ENCODE assay signal across 8 mouse cellular contexts in the genomic region with DNA sequence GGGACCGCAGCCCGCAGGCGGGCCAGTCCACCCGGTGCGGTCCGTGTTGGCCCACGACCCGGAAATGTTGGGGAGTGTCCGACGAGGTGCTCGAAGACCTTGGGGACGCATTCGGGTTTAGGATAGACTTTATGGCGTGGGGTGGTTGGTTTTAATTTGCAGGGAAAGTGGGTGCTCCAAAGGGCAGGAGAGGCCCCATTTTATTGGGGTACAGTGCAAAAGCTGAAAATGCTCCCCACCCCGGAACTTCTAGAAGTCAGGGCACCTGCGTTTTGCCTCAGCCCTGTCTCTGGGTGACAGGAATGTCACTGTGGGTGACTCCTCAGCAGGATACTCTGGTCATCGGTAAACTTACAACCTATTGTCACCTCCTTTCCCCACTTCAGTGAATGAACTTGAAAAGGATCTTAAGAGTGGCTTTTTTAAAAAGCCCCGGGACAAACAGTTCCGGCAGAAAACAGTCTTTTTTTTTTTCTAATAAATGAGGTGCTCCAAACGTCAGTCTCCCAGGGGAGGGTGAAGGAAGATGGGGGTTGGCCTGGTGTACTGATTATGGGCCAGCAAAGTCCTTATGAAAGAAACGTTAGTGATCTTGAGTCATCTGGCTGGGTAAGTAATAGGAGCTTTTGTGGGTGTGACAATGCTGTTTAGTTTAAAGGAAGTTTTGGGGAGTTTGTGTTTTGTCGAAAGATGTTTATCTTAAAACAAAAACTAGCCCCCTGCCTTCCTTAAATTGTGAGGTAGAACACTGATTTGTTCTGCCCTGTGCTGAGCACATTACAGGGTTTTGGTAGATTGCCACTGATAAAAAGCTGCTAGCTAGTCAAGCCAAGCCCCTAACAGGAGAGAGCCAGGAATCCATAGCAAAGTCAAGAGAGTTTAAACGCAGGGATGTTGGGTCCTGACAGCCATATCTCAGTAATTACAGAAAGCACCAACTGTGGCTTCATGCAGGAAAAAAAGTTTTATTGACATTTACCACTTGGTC. TPM values are rescaled to one million over a fixed set of nuclear protein-coding genes. Genes with fewer than 3 reads are reported as not detected.
A peak's percentile ranks its signal among the peaks of the same experiment; 100 is the strongest.
DNase-seq lines count a peak whose midpoint lies in the region; ATAC-seq and TF ChIP-seq lines count a peak whose summit lies in the region.

No protein-coding gene starts in this region.

- 3% methylated on average over 23 of the region's 23 CpGs for WGBS in embryonic facial prominence, embryonic 11.5 days
- WGBS in heart, embryonic 16.5 days = 3% methylated on average over 23 of the region's 23 CpGs
- WGBS in liver, postnatal 0 days (ENCODE audit: insufficient replicate concordance) = 7% methylated on average over 23 of the region's 23 CpGs

- no peaks in the 10 kb centered on the region for H3K27me3 ChIP-seq in embryonic facial prominence, embryonic 11.5 days (ENCODE audit: control insufficient read depth, insufficient read depth, low read length)
- H3K27me3 ChIP-seq in heart, embryonic 16.5 days (ENCODE audit: control insufficient read depth, insufficient read depth, low read length) = no peaks in the 10 kb centered on the region
- peaks cover 16% of the 10 kb centered on the region for H3K27me3 ChIP-seq in liver, postnatal 0 days (ENCODE audit: insufficient read depth, low read length)

- no peak for TF ChIP-seq EP300 in liver, postnatal 0 days (IDR thresholded peaks at IDR 0.05; ENCODE audit: low read depth)

- no peak for TF ChIP-seq CTCF in liver, postnatal 0 days (IDR thresholded peaks at IDR 0.05; ENCODE audit: low read depth)

- H3K9me3 ChIP-seq in embryonic facial prominence, embryonic 11.5 days (replicated peaks; ENCODE audit: control insufficient read depth, low read length) = no peaks in the 10 kb centered on the region
- no peaks in the 10 kb centered on the region for H3K9me3 ChIP-seq in heart, embryonic 16.5 days (replicated peaks; ENCODE audit: control insufficient read depth, low read length)
- no peaks in the 10 kb centered on the region for H3K9me3 ChIP-seq in liver, postnatal 0 days (ENCODE audit: low read length)

- peak overlapping the region; percentile 92; the same call in 1 of the 2 replicates for H3K27ac ChIP-seq in embryonic facial prominence, embryonic 11.5 days (replicated peaks; ENCODE audit: low read depth, low read length)
- H3K27ac ChIP-seq in heart, embryonic 16.5 days (ENCODE audit: low read length) = peak overlapping the region; percentile 80
- no peak overlapping the region for H3K27ac ChIP-seq in liver, postnatal 0 days (ENCODE audit: low read depth)

- peak overlapping the region; percentile 96 for H3K9ac ChIP-seq in embryonic facial prominence, embryonic 11.5 days (replicated peaks; ENCODE audit: low read length)
- H3K9ac ChIP-seq in heart, embryonic 16.5 days (ENCODE audit: low read length) = peak overlapping the region; percentile 87
- H3K9ac ChIP-seq in liver, postnatal 0 days (replicated peaks) = peak overlapping the region; percentile 55; the same call in 1 of the 2 replicates

- ATAC-seq in embryonic facial prominence, embryonic 11.5 days (replicated peaks; ENCODE audit: insufficient number of reproducible peaks, low FRiP score, low TSS enrichment, low read depth) = peak; percentile 7; the same call in 1 of the 2 replicates
- no peak for ATAC-seq in heart, embryonic 16.5 days (replicated peaks; ENCODE audit: extremely low read depth, insufficient read depth, low FRiP score)
- ATAC-seq in liver, postnatal 0 days = no peak
- no peak for ATAC-seq in erythroid progenitor cell, adult 5-6 weeks (replicated peaks; ENCODE audit: low FRiP score, poor library complexity, severe bottlenecking)

- peak overlapping the region; percentile 55 for H3K4me3 ChIP-seq in embryonic facial prominence, embryonic 11.5 days (ENCODE audit: low read depth, low read length)
- H3K4me3 ChIP-seq in heart, embryonic 16.5 days (ENCODE audit: low read length) = peak overlapping the region; percentile 90
- peak overlapping the region; percentile 62 for H3K4me3 ChIP-seq in liver, postnatal 0 days (ENCODE audit: low read depth, low read length)

- H3K4me2 ChIP-seq in embryonic facial prominence, embryonic 11.5 days (ENCODE audit: low read depth, low read length) = peak overlapping the region; percentile 70
- H3K4me2 ChIP-seq in heart, embryonic 16.5 days (ENCODE audit: low read depth, low read length) = peak overlapping the region; percentile 92
- H3K4me2 ChIP-seq in liver, postnatal 0 days (ENCODE audit: low read depth, low read length) = peak overlapping the region; percentile 89

- H3K4me1 ChIP-seq in embryonic facial prominence, embryonic 11.5 days (ENCODE audit: control insufficient read depth, insufficient read depth, low read length) = no peaks in the 10 kb centered on the region
- peaks cover 18% of the 10 kb centered on the region for H3K4me1 ChIP-seq in heart, embryonic 16.5 days (ENCODE audit: control insufficient read depth, insufficient read depth, low read length)
- peaks cover 7% of the 10 kb centered on the region; the same call in 1 of the 2 replicates for H3K4me1 ChIP-seq in liver, postnatal 0 days (ENCODE audit: insufficient read depth)

- no peaks in the 10 kb centered on the region for H3K36me3 ChIP-seq in embryonic facial prominence, embryonic 11.5 days (replicated peaks; ENCODE audit: control insufficient read depth, insufficient read depth, low read depth, low read length)
- H3K36me3 ChIP-seq in heart, embryonic 16.5 days (ENCODE audit: control insufficient read depth, insufficient read depth) = no peaks in the 10 kb centered on the region
- no peaks in the 10 kb centered on the region for H3K36me3 ChIP-seq in liver, postnatal 0 days (replicated peaks; ENCODE audit: insufficient read depth, low read length)

- peak; percentile 31 to 66 for DNase-seq in heart, adult 18-20 months
- no peak for DNase-seq in heart, postnatal 4 days
- DNase-seq in embryonic facial prominence, embryonic 11.5 days (ENCODE audit: low spot score) = peak; percentile 21
- DNase-seq in liver, postnatal 0 days = no peak
- peak; percentile 18 for DNase-seq in retina, embryonic 14.5 days (ENCODE audit: low spot score)
- DNase-seq in MN1 (ENCODE audit: low spot score) = no peak

RNA-seq across cellular contexts. Expression of gene Cdk14, which starts 39.1 kb away (rescaled TPM):
- 1 to 10 TPM; 5.5 to 7.7 TPM for total RNA-seq in heart, adult 18-20 months (2021)
- total RNA-seq in heart, postnatal 4 days (2021) = 10 to 100 TPM; 26.6 to 27.4 TPM
- 29.1 and 29.9 TPM in 2 replicates for polyA plus RNA-seq in embryonic facial prominence, embryonic 11.5 days (2014; fragmentation: Nextera tagmentation; extraction: Ambion mirVana)
- polyA plus RNA-seq in heart, embryonic 16.5 days (2015; fragmentation: Nextera tagmentation; extraction: Ambion mirVana) = 10.6 and 13.7 TPM in 2 replicates
- polyA plus RNA-seq in liver, postnatal 0 days (2015; fragmentation: Nextera tagmentation; extraction: Ambion mirVana) = 1.0 and 1.1 TPM in 2 replicates
- total RNA-seq in erythroid progenitor cell, adult 5-6 weeks (2015; ENCODE audit: low replicate concordance) = 0.72 and 2.5 TPM in 2 replicates
- total RNA-seq in erythroid progenitor cell, adult 5-6 weeks (2017; ENCODE audit: low replicate concordance) = 1.0 TPM in 1 of 2 replicates, not detected in the other

Comparison
In these comparisons a context has a peak if more than half of its experiments do, and no peak if none do; other contexts are left out.
1. DNase-seq: peak in heart, adult 18-20 months (2 of 2), embryonic facial prominence, embryonic 11.5 days (single experiment) and retina, embryonic 14.5 days (single experiment); none in heart, postnatal 4 days (single experiment), liver, postnatal 0 days (single experiment) and MN1 (single experiment).
2. Peak in every context shown above with its lines, with median percentiles within 50 percentile points of each other: H3K4me2 ChIP-seq, H3K4me3 ChIP-seq and H3K9ac ChIP-seq.